In genomic region chr7:82866486-82867270, GRCm38 (mm10) we compare ENCODE assay signal across 8 mouse cellular contexts. TPM values are rescaled to one million over a fixed set of nuclear protein-coding genes. Genes with fewer than 3 reads are reported as not detected.
A peak's percentile ranks its signal among the peaks of the same experiment; 100 is the strongest.
DNase-seq lines count a peak whose midpoint lies in the region; ATAC-seq lines count a peak whose summit lies in the region.

No protein-coding gene starts in this region.

- no peaks in the 10 kb centered on the region for H3K27me3 ChIP-seq in heart, embryonic 13.5 days (replicated peaks)
- peaks cover 58% of the 10 kb centered on the region for H3K27me3 ChIP-seq in liver, embryonic 13.5 days
- no peaks in the 10 kb centered on the region for H3K27me3 ChIP-seq in stomach, embryonic 14.5 days (ENCODE audit: control insufficient read depth, insufficient read depth, low read length)

- peak; percentile 72 for ATAC-seq in CD4-positive, CD25-positive, alpha-beta regulatory T cell, adult 4 months
- peak; percentile 48 for ATAC-seq in erythroid progenitor cell, adult 5-6 weeks (replicated peaks; ENCODE audit: low FRiP score, poor library complexity, severe bottlenecking)
- peak; percentile 79 for ATAC-seq in heart, embryonic 13.5 days (ENCODE audit: extremely low read depth, insufficient number of reproducible peaks, low FRiP score, low TSS enrichment)
- ATAC-seq in liver, embryonic 13.5 days (ENCODE audit: low read depth) = peak; percentile 81
- ATAC-seq in stomach, embryonic 14.5 days (ENCODE audit: insufficient number of reproducible peaks, insufficient read depth, low FRiP score, low read depth) = peak; percentile 87

- H3K4me2 ChIP-seq in heart, embryonic 13.5 days = peak overlapping the region; percentile 96
- peak overlapping the region; percentile 92 for H3K4me2 ChIP-seq in liver, embryonic 13.5 days
- H3K4me2 ChIP-seq in stomach, embryonic 14.5 days (replicated peaks; ENCODE audit: low read depth, low read length) = peak overlapping the region; percentile 68

- H3K4me3 ChIP-seq in heart, embryonic 13.5 days = peak overlapping the region; percentile 95
- H3K4me3 ChIP-seq in liver, embryonic 13.5 days (replicated peaks) = peak overlapping the region; percentile 68
- H3K4me3 ChIP-seq in stomach, embryonic 14.5 days (ENCODE audit: low read depth, low read length) = peak overlapping the region; percentile 80

- peak overlapping the region; percentile 99 for H3K27ac ChIP-seq in heart, embryonic 13.5 days (replicated peaks)
- H3K27ac ChIP-seq in liver, embryonic 13.5 days = peak overlapping the region; percentile 80
- peak overlapping the region; percentile 98 for H3K27ac ChIP-seq in stomach, embryonic 14.5 days (ENCODE audit: low read length)

- WGBS in heart, embryonic 13.5 days = under 1% methylated on average over 56 of the region's 68 CpGs
- WGBS in liver, embryonic 13.5 days (ENCODE audit: insufficient replicate concordance) = under 1% methylated on average over 66 of the region's 68 CpGs
- WGBS in stomach, embryonic 14.5 days = under 1% methylated on average over 52 of the region's 68 CpGs

- H3K36me3 ChIP-seq in heart, embryonic 13.5 days = peaks cover 18% of the 10 kb centered on the region
- H3K36me3 ChIP-seq in liver, embryonic 13.5 days = no peaks in the 10 kb centered on the region
- peaks cover 2% of the 10 kb centered on the region for H3K36me3 ChIP-seq in stomach, embryonic 14.5 days (ENCODE audit: control insufficient read depth, insufficient read depth, low read length)

- no peaks in the 10 kb centered on the region for H3K9me3 ChIP-seq in heart, embryonic 13.5 days
- no peaks in the 10 kb centered on the region for H3K9me3 ChIP-seq in liver, embryonic 13.5 days (replicated peaks)
- H3K9me3 ChIP-seq in stomach, embryonic 14.5 days (ENCODE audit: control insufficient read depth, low read depth, low read length) = no peaks in the 10 kb centered on the region

- H3K9ac ChIP-seq in heart, embryonic 13.5 days = peak overlapping the region; percentile 99
- H3K9ac ChIP-seq in liver, embryonic 13.5 days = peak overlapping the region; percentile 71
- peak overlapping the region; percentile 80 for H3K9ac ChIP-seq in stomach, embryonic 14.5 days (replicated peaks; ENCODE audit: low read depth, low read length)

- peaks cover 27% of the 10 kb centered on the region for H3K4me1 ChIP-seq in heart, embryonic 13.5 days
- H3K4me1 ChIP-seq in liver, embryonic 13.5 days (replicated peaks) = peaks cover 44% of the 10 kb centered on the region
- H3K4me1 ChIP-seq in stomach, embryonic 14.5 days (ENCODE audit: control insufficient read depth, insufficient read depth, low read length) = peaks cover 13% of the 10 kb centered on the region; the same call in 1 of the 2 replicates

- peak; percentile 97 for DNase-seq in brain, embryonic 18.5 days (ENCODE audit: low read depth, low spot score)
- peak; percentile 98 for DNase-seq in kidney, postnatal 10 days
- peak; percentile 77 for DNase-seq in liver, embryonic 13.5 days
- DNase-seq in natural killer cell, adult 2 months (ENCODE audit: low spot score in 2 of 2) = peak; percentile 81 to 86

RNA-seq across cellular contexts. Expression of gene Mex3b, which starts 0.5 kb away (rescaled TPM):
- 1 to 10 TPM; 1.8 to 2.9 TPM for polyA plus RNA-seq in CD4-positive, CD25-positive, alpha-beta regulatory T cell, adult 4 months (2017; shearing (Covaris generic))
- 0.72 and 0.84 TPM in 2 replicates for total RNA-seq in erythroid progenitor cell, adult 5-6 weeks (2015; ENCODE audit: low replicate concordance)
- 0.39 and 3.3 TPM in 2 replicates for total RNA-seq in erythroid progenitor cell, adult 5-6 weeks (2017; ENCODE audit: low replicate concordance)
- polyA plus RNA-seq in heart, embryonic 13.5 days (2015; fragmentation: Nextera tagmentation; extraction: Ambion mirVana) = 8.4 and 9.4 TPM in 2 replicates
- 0.68 and 1.1 TPM in 2 replicates for polyA plus RNA-seq in liver, embryonic 13.5 days (2015; fragmentation: Nextera tagmentation; extraction: Ambion mirVana)
- polyA plus RNA-seq in stomach, embryonic 14.5 days (2014; fragmentation: Nextera tagmentation; extraction: Ambion mirVana) = 14.7 and 15.1 TPM in 2 replicates

Comparison
In these comparisons a context has a peak if more than half of its experiments do, and no peak if none do; other contexts are left out.
1. Peak in every context shown above with its lines: DNase-seq, ATAC-seq, H3K4me3 ChIP-seq and H3K27ac ChIP-seq.